8 mouse cellular contexts compared by ENCODE assay signal in the genomic region with DNA sequence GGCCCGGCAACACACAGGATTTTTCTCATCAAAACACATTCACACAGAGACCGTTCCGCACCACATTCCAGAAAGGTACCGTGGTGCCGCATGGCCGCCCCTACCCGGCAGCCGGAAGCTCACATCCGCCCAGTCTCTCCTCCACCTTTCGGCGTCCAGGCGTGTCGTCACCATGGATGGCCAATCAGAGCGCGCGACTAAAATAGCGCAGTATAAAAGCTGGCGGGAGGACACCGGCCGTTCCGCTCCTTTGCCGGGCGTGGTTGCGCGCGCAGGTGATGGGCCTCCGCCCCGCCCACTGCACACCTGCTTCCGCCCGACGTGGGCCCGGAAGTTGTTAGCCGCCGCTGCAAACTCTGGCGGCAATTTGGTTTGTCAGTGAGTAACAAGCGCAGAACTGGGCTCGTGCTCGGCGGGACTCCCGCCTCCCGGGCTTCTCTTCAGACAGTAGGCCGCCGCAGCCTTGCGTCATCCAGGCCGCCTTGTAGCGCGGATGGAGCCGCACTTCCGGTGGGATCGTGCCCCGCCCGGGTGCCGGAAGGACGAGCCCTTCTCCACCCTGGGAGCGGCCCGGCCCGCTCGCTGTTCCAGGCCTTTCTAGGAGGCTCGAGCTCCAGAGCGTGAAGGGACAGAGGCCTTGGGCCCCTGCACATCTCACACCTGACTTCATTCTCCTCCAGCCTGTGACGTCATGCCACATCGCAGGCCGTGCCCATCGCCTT. TPM values are rescaled to one million over a fixed set of nuclear protein-coding genes. Genes with fewer than 3 reads are reported as not detected.
A peak's percentile ranks its signal among the peaks of the same experiment; 100 is the strongest.
DNase-seq lines count a peak whose midpoint lies in the region; ATAC-seq and TF ChIP-seq lines count a peak whose summit lies in the region.

No protein-coding gene starts in this region.

- peaks cover 2% of the 10 kb centered on the region; the same call in 1 of the 2 replicates for H3K4me1 ChIP-seq in bone marrow, adult 2 months (ENCODE audit: control insufficient read depth, insufficient read depth, low read length)
- peaks cover 16% of the 10 kb centered on the region for H3K4me1 ChIP-seq in embryonic facial prominence, embryonic 15.5 days
- H3K4me1 ChIP-seq in limb, embryonic 14.5 days (ENCODE audit: control insufficient read depth, insufficient read depth, low read length): peaks cover 9% of the 10 kb centered on the region
- H3K4me1 ChIP-seq in midbrain, postnatal 0 days (ENCODE audit: insufficient read depth, low read length): peaks cover 8% of the 10 kb centered on the region; the same call in 1 of the 2 replicates

- peak overlapping the region; percentile 66 for H3K4me2 ChIP-seq in embryonic facial prominence, embryonic 15.5 days (replicated peaks)
- H3K4me2 ChIP-seq in limb, embryonic 14.5 days (replicated peaks; ENCODE audit: low read depth, low read length, severe bottlenecking): peak overlapping the region; percentile 84
- H3K4me2 ChIP-seq in midbrain, postnatal 0 days (ENCODE audit: low read depth, low read length, poor library complexity, severe bottlenecking): peak overlapping the region; percentile 71

- ATAC-seq in embryonic facial prominence, embryonic 15.5 days (ENCODE audit: insufficient number of reproducible peaks, low FRiP score, low TSS enrichment, low read depth): peak; percentile 97
- ATAC-seq in limb, embryonic 14.5 days (ENCODE audit: low FRiP score, low read depth): peak; percentile 98
- peak; percentile 99 for ATAC-seq in midbrain, postnatal 0 days (ENCODE audit: low FRiP score)

- peak overlapping the region; percentile 49 for H3K9ac ChIP-seq in embryonic facial prominence, embryonic 15.5 days
- H3K9ac ChIP-seq in limb, embryonic 14.5 days (ENCODE audit: low read depth, low read length, severe bottlenecking): peak overlapping the region; percentile 68
- H3K9ac ChIP-seq in midbrain, postnatal 0 days (replicated peaks; ENCODE audit: low read length, poor library complexity, severe bottlenecking): peak overlapping the region; percentile 57

- 1% methylated on average over 64 of the region's 64 CpGs for WGBS in bone marrow, adult 2 months
- 1% methylated on average over 64 of the region's 64 CpGs for WGBS in embryonic facial prominence, embryonic 15.5 days
- 2% methylated on average over 55 of the region's 64 CpGs for WGBS in limb, embryonic 14.5 days
- 1% methylated on average over 64 of the region's 64 CpGs for WGBS in midbrain, postnatal 0 days

- TF ChIP-seq CTCF in bone marrow, adult 2 months (IDR thresholded peaks at IDR 0.05; ENCODE audit: control insufficient read depth, insufficient read depth, low read length): no peak
- no peak for TF ChIP-seq CTCF in midbrain, postnatal 0 days (IDR thresholded peaks at IDR 0.05)

- DNase-seq in 416B (ENCODE audit: low read depth): peak; percentile 91
- DNase-seq in heart, adult 8-10 months (ENCODE audit: low spot score): peak; percentile 91
- peak; percentile 98 for DNase-seq in kidney, adult 9 months
- peak; percentile 97 for DNase-seq in limb, embryonic 14.5 days (ENCODE audit: low spot score)
- DNase-seq in midbrain, postnatal 0 days (ENCODE audit: low spot score): peak; percentile 97
- peak; percentile 96 to 98 for DNase-seq in spleen, postnatal 14 days (ENCODE audit: low spot score in 2 of 2)

- H3K27ac ChIP-seq in bone marrow, adult 2 months (ENCODE audit: control insufficient read depth, insufficient read depth, low read depth, low read length, poor library complexity): peak overlapping the region; percentile 98
- H3K27ac ChIP-seq in embryonic facial prominence, embryonic 15.5 days (replicated peaks): peak overlapping the region; percentile 98
- H3K27ac ChIP-seq in limb, embryonic 14.5 days (replicated peaks; ENCODE audit: low read depth, low read length): peak overlapping the region; percentile 98
- peak overlapping the region; percentile 99 for H3K27ac ChIP-seq in midbrain, postnatal 0 days (ENCODE audit: low read depth, low read length)

- H3K27me3 ChIP-seq in embryonic facial prominence, embryonic 15.5 days: no peaks in the 10 kb centered on the region
- no peaks in the 10 kb centered on the region for H3K27me3 ChIP-seq in limb, embryonic 14.5 days (ENCODE audit: control insufficient read depth, insufficient read depth, low read length)
- H3K27me3 ChIP-seq in midbrain, postnatal 0 days (ENCODE audit: insufficient read depth, low read length): no peaks in the 10 kb centered on the region

- peak; percentile 93 for TF ChIP-seq POLR2A in bone marrow, adult 2 months (IDR thresholded peaks at IDR 0.05; ENCODE audit: borderline replicate concordance, control insufficient read depth, low read depth, low read length)
- TF ChIP-seq POLR2A in limb, embryonic 14.5 days (IDR thresholded peaks at IDR 0.05; ENCODE audit: borderline replicate concordance, extremely low read depth, insufficient read depth, insufficient read length): peak; percentile 52; the same call in 1 of the 2 replicates

- H3K9me3 ChIP-seq in embryonic facial prominence, embryonic 15.5 days (replicated peaks): no peaks in the 10 kb centered on the region
- no peaks in the 10 kb centered on the region for H3K9me3 ChIP-seq in limb, embryonic 14.5 days (ENCODE audit: control insufficient read depth, low read length)
- H3K9me3 ChIP-seq in midbrain, postnatal 0 days (ENCODE audit: low read length): no peaks in the 10 kb centered on the region

- peak overlapping the region; percentile 63 for H3K4me3 ChIP-seq in bone marrow, adult 2 months (replicated peaks; ENCODE audit: control insufficient read depth, low read depth, low read length)
- peak overlapping the region; percentile 63 for H3K4me3 ChIP-seq in embryonic facial prominence, embryonic 15.5 days (replicated peaks)
- peak overlapping the region; percentile 55 for H3K4me3 ChIP-seq in limb, embryonic 14.5 days (replicated peaks; ENCODE audit: low read length)
- peak overlapping the region; percentile 50 for H3K4me3 ChIP-seq in midbrain, postnatal 0 days (ENCODE audit: low read depth, low read length)

- H3K36me3 ChIP-seq in embryonic facial prominence, embryonic 15.5 days: no peaks in the 10 kb centered on the region
- H3K36me3 ChIP-seq in limb, embryonic 14.5 days (ENCODE audit: control insufficient read depth, insufficient read depth, low read length): no peaks in the 10 kb centered on the region
- H3K36me3 ChIP-seq in midbrain, postnatal 0 days (ENCODE audit: insufficient read depth, low read length): no peaks in the 10 kb centered on the region

RNA-seq across cellular contexts. Expression of gene Ezr, which starts 45.3 kb away (rescaled TPM):
- 71.7 and 82.0 TPM in 2 replicates for polyA plus RNA-seq in bone marrow, adult 2 months (2011; ENCODE audit: insufficient read depth, insufficient read length, low replicate concordance, missing spikeins)
- 80.3 and 96.0 TPM in 2 replicates for polyA plus RNA-seq in embryonic facial prominence, embryonic 15.5 days (2015; fragmentation: Nextera tagmentation; extraction: Ambion mirVana)
- total RNA-seq in heart, adult 8-10 months (2022): 10 to 100 TPM; 29.1 to 38.7 (median 33.9) TPM
- 26.5 and 39.2 TPM in 2 replicates for polyA plus RNA-seq in limb, embryonic 14.5 days (2012; rRNA removed)
- 67.2 and 71.3 TPM in 2 replicates for polyA plus RNA-seq in limb, embryonic 14.5 days (2014; fragmentation: Nextera tagmentation; extraction: Ambion mirVana)
- total RNA-seq in midbrain, postnatal 0 days (2014; rRNA removed): 19.5 and 33.8 TPM in 2 replicates
- polyA plus RNA-seq in midbrain, postnatal 0 days (2015; fragmentation: Nextera tagmentation; extraction: Ambion mirVana): 27.3 and 28.5 TPM in 2 replicates

Comparison
In these comparisons a context has a peak if more than half of its experiments do, and no peak if none do; other contexts are left out.
1. Peak in every context shown above with its lines: DNase-seq, ATAC-seq, H3K4me3 ChIP-seq and H3K27ac ChIP-seq.